Mouse (Mus musculus) lung, postnatal 0 days (tissue): ENCODE results near the gene Milr1.

ENCODE experiments used
- CTCF ChIP-seq: IDR thresholded peaks from 2 replicates; pipeline ENCODE4 v1.5.1; 2016; ENCODE audit warnings: antibody characterized with exemption, mild to moderate bottlenecking
- EP300 ChIP-seq: IDR thresholded peaks from 2 replicates; pipeline ENCODE4 v1.6.1; 2016; ENCODE audit warnings: antibody characterized with exemption, mild to moderate bottlenecking, control low read depth

GRCm38 (mm10) chr11:106785043-106785442 lies 34.0 kb downstream of the Milr1 start:
- TF ChIP-seq CTCF (no peak), EP300 (no peak)
